Mouse (Mus musculus): ENCODE measurements around the gene Olfr1361.

- TF ChIP-seq CTCF (IDR thresholded peaks at IDR 0.05): peak; percentile 88
- TF ChIP-seq EP300 (IDR thresholded peaks at IDR 0.05): peak; percentile 33; the same call in 1 of the 2 replicates
These were observed 47.0 kb upstream of the Olfr1361 start for GRCm38 (mm10) chr13:21710031-21710711.
